Mouse (Mus musculus): Measurements from ENCODE around the gene Zbtb4. TPM values are rescaled to one million over a fixed set of nuclear protein-coding genes. Genes with fewer than 3 reads are reported as not detected.
A peak's percentile ranks its signal among the peaks of the same experiment; 100 is the strongest.

Zbtb4 gene
- polyA plus RNA-seq, 1 experiment from 2014 or later: 2.7 TPM

GRCm38 (mm10) chr11:69801379-69801977, 35.8 kb downstream of the Zbtb4 start, which contains the start of gene Fgf11:
TSS of gene Fgf11 (minus strand) at chr11:69801857.
- 2% methylated on average over 33 of the region's 33 CpGs for WGBS
- peak within 1 kb of the TSS; percentile 87 for H3K9ac ChIP-seq
- no peak for ATAC-seq (ENCODE audit: extremely low read depth, insufficient number of reproducible peaks, low FRiP score, low TSS enrichment)
- H3K4me3 ChIP-seq: peak within 1 kb of the TSS; percentile 67
- H3K36me3 ChIP-seq: no peaks in the 10 kb centered on the region
- H3K4me2 ChIP-seq: peak within 1 kb of the TSS; percentile 82
- peak within 1 kb of the TSS; percentile 78 for H3K27ac ChIP-seq (replicated peaks)
- H3K9me3 ChIP-seq: peaks cover 3% of the 10 kb centered on the region; the same call in 1 of the 2 replicates
- H3K4me1 ChIP-seq: peaks cover 66% of the 10 kb centered on the region
- H3K27me3 ChIP-seq (replicated peaks): peaks cover 83% of the 10 kb centered on the region

GRCm38 (mm10) chr11:69802648-69803105, 37.0 kb downstream of the Zbtb4 start:
- H3K9ac ChIP-seq: peak overlapping the region; percentile 87
- peaks cover 66% of the 10 kb centered on the region for H3K4me1 ChIP-seq
- H3K27me3 ChIP-seq (replicated peaks): peaks cover 84% of the 10 kb centered on the region
- H3K36me3 ChIP-seq: no peaks in the 10 kb centered on the region
- under 1% methylated on average over 33 of the region's 33 CpGs for WGBS
- H3K4me3 ChIP-seq: peak overlapping the region; percentile 67
- peak overlapping the region; percentile 82 for H3K4me2 ChIP-seq
- no peak for ATAC-seq (ENCODE audit: extremely low read depth, insufficient number of reproducible peaks, low FRiP score, low TSS enrichment)
- no peak overlapping the region; the same call in 1 of the 2 replicates for H3K27ac ChIP-seq (replicated peaks)
- H3K9me3 ChIP-seq: peaks cover 5% of the 10 kb centered on the region; the same call in 1 of the 2 replicates

- 3% methylated on average over 12 of the region's 12 CpGs for WGBS
- Histone ChIP-seq H3K4me2 (peak overlapping the region; percentile 82), H3K9ac (peak overlapping the region; percentile 87), H3K27ac (replicated peaks) (no peak overlapping the region), H3K9me3 (peaks cover 5% of the 10 kb centered on the region; the same call in 1 of the 2 replicates), H3K36me3 (no peaks in the 10 kb centered on the region), H3K4me1 (peaks cover 66% of the 10 kb centered on the region), H3K27me3 (replicated peaks) (peaks cover 82% of the 10 kb centered on the region), H3K4me3 (peak overlapping the region; percentile 67)
- ATAC-seq (ENCODE audit: extremely low read depth, insufficient number of reproducible peaks, low FRiP score, low TSS enrichment): 0 out of 2 replicates have a peak, but pooled peaks have one; percentile 5
These were observed 37.6 kb downstream of the Zbtb4 start for GRCm38 (mm10) chr11:69803328-69803727.

GRCm38 (mm10) chr11:69803786-69804651, 38.3 kb downstream of the Zbtb4 start:
- Histone ChIP-seq H3K4me3 (peak overlapping the region; percentile 67), H3K4me1 (peaks cover 63% of the 10 kb centered on the region), H3K27ac (replicated peaks) (no peak overlapping the region), H3K36me3 (no peaks in the 10 kb centered on the region), H3K9ac (peak overlapping the region; percentile 87), H3K9me3 (peaks cover 5% of the 10 kb centered on the region; the same call in 1 of the 2 replicates), H3K27me3 (replicated peaks) (peaks cover 79% of the 10 kb centered on the region), H3K4me2 (peak overlapping the region; percentile 82)
- ATAC-seq (ENCODE audit: extremely low read depth, insufficient number of reproducible peaks, low FRiP score, low TSS enrichment): peak; percentile 40; the same call in 1 of the 2 replicates
- WGBS: under 1% methylated on average over 60 of the region's 60 CpGs

DNA sequence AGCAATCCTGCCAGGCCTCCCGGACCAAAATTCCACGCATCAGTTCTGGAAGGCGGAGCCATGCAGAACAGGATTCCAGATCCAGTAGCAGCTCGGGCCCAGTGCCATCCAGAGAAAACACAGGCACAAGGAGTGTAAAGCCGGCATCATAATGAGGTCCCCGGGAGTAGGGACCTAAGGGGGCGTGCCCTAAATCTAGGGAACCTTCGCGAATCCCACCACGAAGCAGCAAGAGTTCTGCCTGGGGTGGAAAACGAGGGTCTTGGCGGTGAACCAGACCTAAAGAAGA, 38.9 kb downstream of the Zbtb4 start:
- Histone ChIP-seq H3K4me3 (peak overlapping the region; percentile 67), H3K9ac (peak overlapping the region; percentile 65; the same call in 1 of the 2 replicates), H3K27me3 (replicated peaks) (peaks cover 73% of the 10 kb centered on the region), H3K9me3 (peaks cover 5% of the 10 kb centered on the region; the same call in 1 of the 2 replicates), H3K36me3 (no peaks in the 10 kb centered on the region), H3K4me2 (peak overlapping the region; percentile 82), H3K27ac (replicated peaks) (no peak overlapping the region), H3K4me1 (peaks cover 57% of the 10 kb centered on the region)
- 7% methylated on average over 12 of the region's 12 CpGs for WGBS
- ATAC-seq (ENCODE audit: extremely low read depth, insufficient number of reproducible peaks, low FRiP score, low TSS enrichment): no peak

DNA sequence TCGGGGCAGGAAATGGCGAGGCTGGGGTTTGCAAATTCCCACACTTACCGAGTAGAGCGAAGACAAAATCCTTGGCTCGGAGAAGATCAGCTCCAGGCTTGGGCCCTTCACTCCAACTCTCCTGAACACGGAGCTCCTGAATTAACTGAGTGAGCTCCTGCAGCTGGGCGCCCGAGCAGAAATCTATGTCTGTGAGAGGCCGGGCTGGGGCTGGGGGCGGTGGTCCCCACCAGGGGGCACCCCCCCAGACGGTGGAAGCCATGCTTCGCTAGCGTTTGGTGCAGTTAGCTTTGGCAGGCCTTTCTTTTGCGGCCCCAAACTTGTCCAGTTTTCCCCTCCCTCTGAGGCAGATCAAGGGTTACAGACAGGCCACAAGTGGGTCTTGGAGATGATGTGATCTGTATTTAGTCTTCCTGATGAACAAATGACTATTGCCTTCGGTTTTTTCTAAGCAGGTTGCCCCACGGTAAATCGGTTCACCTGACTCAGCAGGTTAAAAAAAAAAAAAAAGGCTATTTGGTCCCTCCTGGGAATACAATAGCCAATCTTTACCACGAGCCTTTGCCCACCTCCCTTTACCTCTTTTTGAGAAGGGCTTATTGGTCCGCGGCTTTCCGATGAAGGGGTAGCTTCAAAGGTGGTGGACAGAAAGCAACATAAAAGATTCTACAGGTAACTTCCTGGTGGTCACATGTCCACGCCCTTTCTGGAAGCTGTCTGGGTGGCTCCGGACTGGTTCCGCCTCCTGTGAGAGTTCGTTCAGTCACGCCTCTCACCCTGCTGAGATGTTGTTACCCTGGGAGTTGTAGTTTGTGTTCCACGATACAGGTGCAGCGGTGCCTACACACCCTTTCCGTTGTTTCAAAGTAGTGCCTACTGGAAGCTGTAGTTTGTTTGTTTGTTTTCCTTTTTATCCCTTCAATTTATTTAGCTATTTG, 39.5 kb downstream of the Zbtb4 start, which contains the start of gene Tmem102:
Tmem102 (minus strand) TSS at position 653 of the 938 bp plus-strand sequence.
- no peak for ATAC-seq (ENCODE audit: extremely low read depth, insufficient number of reproducible peaks, low FRiP score, low TSS enrichment)
- peaks cover 70% of the 10 kb centered on the region for H3K27me3 ChIP-seq (replicated peaks)
- peaks cover 5% of the 10 kb centered on the region; the same call in 1 of the 2 replicates for H3K9me3 ChIP-seq
- H3K4me2 ChIP-seq: peak within 1 kb of the TSS; percentile 82
- WGBS: 11% methylated on average over 29 of the region's 29 CpGs
- H3K4me3 ChIP-seq: peak within 1 kb of the TSS; percentile 67
- peak within 1 kb of the TSS; percentile 65 for H3K9ac ChIP-seq
- H3K4me1 ChIP-seq: peaks cover 51% of the 10 kb centered on the region
- no peaks in the 10 kb centered on the region for H3K36me3 ChIP-seq
- no peak within 1 kb of the TSS for H3K27ac ChIP-seq (replicated peaks)

- H3K4me1 ChIP-seq: peaks cover 40% of the 10 kb centered on the region
- WGBS: 72% methylated on average over 4 of the region's 4 CpGs
- no peaks in the 10 kb centered on the region for H3K36me3 ChIP-seq
- no peak overlapping the region for H3K4me2 ChIP-seq
- H3K4me3 ChIP-seq: no peak overlapping the region
- H3K27ac ChIP-seq (replicated peaks): no peak overlapping the region
- no peak for ATAC-seq (ENCODE audit: extremely low read depth, insufficient number of reproducible peaks, low FRiP score, low TSS enrichment)
- peaks cover 5% of the 10 kb centered on the region; the same call in 1 of the 2 replicates for H3K9me3 ChIP-seq
- H3K9ac ChIP-seq: no peak overlapping the region
- peaks cover 66% of the 10 kb centered on the region for H3K27me3 ChIP-seq (replicated peaks)
These were observed 40.7 kb downstream of the Zbtb4 start for GRCm38 (mm10) chr11:69806378-69806777.

DNA sequence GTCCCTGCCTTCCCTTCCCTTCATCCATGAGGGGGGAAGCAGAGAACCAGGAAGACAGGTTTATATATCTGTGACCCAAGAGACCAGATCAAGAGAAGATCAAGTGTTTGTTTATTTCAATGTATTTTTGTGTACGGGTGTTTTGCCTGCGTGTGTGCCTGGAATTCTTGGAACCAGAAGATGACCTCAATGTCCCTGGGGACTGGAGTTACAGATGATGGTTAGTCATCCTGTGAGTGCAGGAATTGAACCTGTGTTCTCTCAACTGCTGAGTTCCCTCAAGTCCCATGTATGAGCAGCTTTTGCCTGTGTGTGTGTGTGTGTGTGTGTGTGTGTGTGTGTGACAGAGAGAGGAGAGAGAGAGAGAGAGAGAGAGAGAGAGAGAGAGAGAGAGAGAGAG, 41.9 kb downstream of the Zbtb4 start:
- peaks cover 27% of the 10 kb centered on the region for H3K4me1 ChIP-seq
- no peak overlapping the region for H3K4me2 ChIP-seq
- peaks cover 54% of the 10 kb centered on the region for H3K27me3 ChIP-seq (replicated peaks)
- 71% methylated on average over 2 of the region's 2 CpGs for WGBS
- no peaks in the 10 kb centered on the region for H3K36me3 ChIP-seq
- ATAC-seq (ENCODE audit: extremely low read depth, insufficient number of reproducible peaks, low FRiP score, low TSS enrichment): no peak
- no peak overlapping the region for H3K9ac ChIP-seq
- no peak overlapping the region for H3K27ac ChIP-seq (replicated peaks)
- peaks cover 5% of the 10 kb centered on the region; the same call in 1 of the 2 replicates for H3K9me3 ChIP-seq
- H3K4me3 ChIP-seq: no peak overlapping the region

DNA sequence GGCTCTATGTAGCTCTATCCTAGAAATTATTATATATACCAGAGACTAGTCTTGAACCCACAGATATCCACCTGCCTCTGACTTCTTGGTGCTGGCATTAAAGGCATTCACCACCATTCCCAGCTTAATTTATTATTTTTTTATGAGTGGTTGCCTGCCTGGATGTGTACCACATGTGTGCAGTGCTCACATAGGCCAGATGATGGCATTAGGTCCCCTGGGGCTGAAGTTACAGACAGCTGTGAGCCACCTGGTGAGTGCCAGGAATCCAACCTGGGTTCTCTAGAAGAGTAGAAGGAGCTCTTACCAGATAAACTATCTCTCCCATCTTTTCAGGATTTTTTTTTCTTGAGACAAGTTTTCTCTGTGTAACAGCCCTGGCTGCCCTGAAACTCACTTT, 44.6 kb downstream of the Zbtb4 start:
- ATAC-seq (ENCODE audit: extremely low read depth, insufficient number of reproducible peaks, low FRiP score, low TSS enrichment): no peak
- Histone ChIP-seq H3K9me3 (peaks cover 5% of the 10 kb centered on the region; the same call in 1 of the 2 replicates), H3K9ac (no peak overlapping the region), H3K4me1 (peaks cover 2% of the 10 kb centered on the region; the same call in 1 of the 2 replicates), H3K36me3 (no peaks in the 10 kb centered on the region), H3K27ac (replicated peaks) (no peak overlapping the region), H3K4me2 (no peak overlapping the region), H3K27me3 (replicated peaks) (peaks cover 31% of the 10 kb centered on the region), H3K4me3 (no peak overlapping the region)

GRCm38 (mm10) chr11:69815155-69815554, 49.4 kb downstream of the Zbtb4 start, which contains the start of gene Gm39566:
TSS of gene Gm39566 (minus strand) at chr11:69815298.
- H3K9ac ChIP-seq: no peak within 1 kb of the TSS
- 48% methylated on average over 10 of the region's 10 CpGs for WGBS
- no peak within 1 kb of the TSS for H3K27ac ChIP-seq (replicated peaks)
- 0 out of 2 replicates have a peak, but pooled peaks cover 8% of the 10 kb centered on the region for H3K9me3 ChIP-seq
- H3K4me1 ChIP-seq: no peaks in the 10 kb centered on the region
- no peaks in the 10 kb centered on the region for H3K36me3 ChIP-seq
- H3K27me3 ChIP-seq (replicated peaks): peaks cover 5% of the 10 kb centered on the region; the same call in 1 of the 2 replicates
- no peak within 1 kb of the TSS for H3K4me2 ChIP-seq
- ATAC-seq (ENCODE audit: extremely low read depth, insufficient number of reproducible peaks, low FRiP score, low TSS enrichment): no peak
- no peak within 1 kb of the TSS for H3K4me3 ChIP-seq
